Mouse (Mus musculus): Measurements from ENCODE around the gene Ubd. TPM values are rescaled to one million over a fixed set of nuclear protein-coding genes. Genes with fewer than 3 reads are reported as not detected.
A peak's percentile ranks its signal among the peaks of the same experiment; 100 is the strongest.

Gene Ubd
- polyA plus RNA-seq (2015; fragmentation: Nextera tagmentation; extraction: Ambion mirVana) = not detected in 2 replicates

DNA sequence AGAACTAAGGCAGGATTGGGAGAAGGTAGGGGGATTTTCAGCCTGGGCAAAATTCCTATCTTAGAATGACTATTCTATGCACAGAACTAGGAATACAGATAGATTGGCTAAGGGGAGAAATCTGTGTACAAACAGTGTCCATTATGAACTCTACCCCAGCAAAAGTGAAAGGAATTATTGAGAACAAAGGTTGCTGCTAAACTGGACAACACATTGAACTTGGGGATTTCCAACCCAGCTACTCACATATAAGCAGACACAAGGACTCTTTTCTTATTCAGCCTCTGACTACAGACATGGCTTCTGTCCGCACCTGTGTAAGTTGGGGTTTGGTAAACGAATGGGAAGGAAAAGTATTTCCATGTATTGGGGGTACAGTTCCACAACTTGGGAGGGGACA lies at the start of gene Ubd:
Gene Ubd, plus strand, starts transcription at position 237 of the 400 bp plus-strand sequence.
- Histone ChIP-seq H3K4me1 (peaks cover 9% of the 10 kb centered on the region), H3K4me3 (no peak within 1 kb of the TSS), H3K27ac (no peak within 1 kb of the TSS), H3K27me3 (peaks cover 37% of the 10 kb centered on the region), H3K9ac (no peak within 1 kb of the TSS), H3K9me3 (replicated peaks) (no peaks in the 10 kb centered on the region), H3K36me3 (ENCODE audit: poor library complexity, severe bottlenecking) (no peaks in the 10 kb centered on the region), H3K4me2 (no peak within 1 kb of the TSS)
- 89% methylated on average over 2 of the region's 2 CpGs for WGBS
- ATAC-seq = no peak

DNA sequence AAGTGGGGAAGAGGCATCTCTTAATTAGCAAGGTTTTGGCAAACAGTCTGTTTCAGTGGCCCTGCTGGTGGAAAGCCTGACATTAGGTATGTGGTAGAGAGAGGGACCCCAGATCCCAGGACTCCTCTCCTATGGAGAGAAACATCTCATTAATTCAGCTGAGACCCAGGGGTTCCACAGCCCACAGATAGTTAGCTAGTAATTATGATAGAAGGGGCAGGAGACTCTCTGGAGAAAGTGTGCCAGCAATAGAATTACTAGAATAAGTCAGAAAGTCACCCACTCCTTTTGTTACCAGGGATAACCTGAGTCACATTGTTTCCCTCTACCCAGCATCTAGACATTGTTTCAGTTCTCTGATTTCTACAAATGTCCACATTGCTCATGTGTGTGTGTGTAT lies 32.3 kb upstream of the Ubd start, which contains the start of gene Olfr93:
Gene Olfr93, minus strand, starts transcription at position 101 of the 400 bp plus-strand sequence.
- Histone ChIP-seq H3K9ac (no peak within 1 kb of the TSS), H3K4me2 (no peak within 1 kb of the TSS), H3K9me3 (replicated peaks) (no peaks in the 10 kb centered on the region), H3K4me1 (no peaks in the 10 kb centered on the region), H3K27me3 (no peaks in the 10 kb centered on the region), H3K27ac (no peak within 1 kb of the TSS), H3K36me3 (ENCODE audit: poor library complexity, severe bottlenecking) (no peaks in the 10 kb centered on the region), H3K4me3 (no peak within 1 kb of the TSS)
- ATAC-seq = no peak

DNA sequence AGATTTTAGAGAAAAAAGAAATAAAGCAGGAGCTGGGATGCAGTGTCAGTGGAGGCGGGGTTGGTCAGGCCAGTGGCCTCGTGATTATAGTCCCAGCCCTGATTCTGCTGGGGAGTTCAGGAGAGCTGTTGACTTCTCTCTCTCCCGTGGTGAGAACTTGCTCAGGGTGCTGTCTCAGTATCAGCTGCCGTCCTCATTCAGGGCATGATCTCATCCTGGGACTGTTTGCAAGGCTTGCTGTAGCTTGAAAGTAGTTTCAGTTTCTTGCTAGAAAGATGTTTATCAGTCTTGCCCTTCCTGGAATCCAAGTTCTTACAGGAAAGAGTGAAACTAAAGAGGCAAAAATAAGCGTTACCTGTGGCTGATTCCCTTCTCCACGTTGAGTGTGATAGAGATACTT lies 8.2 kb upstream of the Ubd start:
- Histone ChIP-seq H3K27me3 (no peaks in the 10 kb centered on the region), H3K9ac (no peak overlapping the region), H3K4me3 (no peak overlapping the region), H3K9me3 (replicated peaks) (no peaks in the 10 kb centered on the region), H3K4me1 (no peaks in the 10 kb centered on the region), H3K27ac (no peak overlapping the region), H3K4me2 (no peak overlapping the region), H3K36me3 (ENCODE audit: poor library complexity, severe bottlenecking) (no peaks in the 10 kb centered on the region)
- WGBS = 59% methylated on average over 6 of the region's 6 CpGs
- no peak for ATAC-seq

DNA sequence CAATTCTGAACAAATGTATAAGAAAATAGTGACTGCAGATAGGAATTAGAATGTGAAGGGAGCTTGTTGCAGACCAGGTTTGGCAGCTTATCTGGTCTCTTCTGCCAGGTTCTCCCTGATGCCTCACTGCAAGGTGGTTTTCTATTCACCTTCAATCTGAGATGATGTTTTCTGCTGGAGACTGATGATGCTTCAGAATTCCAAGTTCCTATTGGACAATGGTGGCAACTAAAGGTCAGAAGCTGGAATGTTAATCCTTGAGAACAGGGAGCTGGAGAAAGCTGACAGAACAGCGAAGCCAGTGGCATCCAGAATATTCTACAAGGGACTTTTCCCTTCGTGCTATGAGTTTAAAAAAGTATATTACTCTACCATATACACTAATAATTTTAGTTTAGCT lies 3.0 kb upstream of the Ubd start:
- 32% methylated on average over 2 of the region's 2 CpGs for WGBS
- Histone ChIP-seq H3K36me3 (ENCODE audit: poor library complexity, severe bottlenecking) (no peaks in the 10 kb centered on the region), H3K27me3 (peaks cover 9% of the 10 kb centered on the region), H3K27ac (no peak overlapping the region), H3K9ac (no peak overlapping the region), H3K4me3 (no peak overlapping the region), H3K4me2 (no peak overlapping the region), H3K9me3 (replicated peaks) (no peaks in the 10 kb centered on the region), H3K4me1 (no peaks in the 10 kb centered on the region)
- ATAC-seq = no peak

DNA sequence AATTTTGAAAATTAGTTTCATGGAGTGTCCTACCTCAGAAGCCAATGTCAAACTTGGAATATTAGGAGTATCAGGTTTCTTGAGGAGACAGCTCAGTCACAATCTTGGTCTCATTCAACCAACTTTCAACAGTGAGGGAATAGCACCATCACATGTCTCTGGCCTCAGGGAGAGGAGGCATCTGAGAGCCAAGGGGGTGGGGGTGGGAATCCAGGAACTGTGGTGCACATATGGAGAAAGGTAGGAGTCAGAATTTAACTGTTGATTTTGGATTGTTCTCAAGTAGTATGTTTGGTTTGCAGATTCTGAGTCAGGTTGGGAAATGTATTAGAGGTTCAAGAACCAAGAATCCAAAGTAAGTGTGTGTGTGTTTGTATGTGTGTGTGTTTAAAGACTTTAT lies 660 bp upstream of the Ubd start:
- peaks cover 30% of the 10 kb centered on the region for H3K27me3 ChIP-seq
- no peak overlapping the region for H3K4me3 ChIP-seq
- peaks cover 9% of the 10 kb centered on the region for H3K4me1 ChIP-seq
- H3K36me3 ChIP-seq (ENCODE audit: poor library complexity, severe bottlenecking) = no peaks in the 10 kb centered on the region
- H3K4me2 ChIP-seq = no peak overlapping the region
- no peak for ATAC-seq
- no peak overlapping the region for H3K27ac ChIP-seq
- H3K9ac ChIP-seq = no peak overlapping the region
- no peaks in the 10 kb centered on the region for H3K9me3 ChIP-seq (replicated peaks)

DNA sequence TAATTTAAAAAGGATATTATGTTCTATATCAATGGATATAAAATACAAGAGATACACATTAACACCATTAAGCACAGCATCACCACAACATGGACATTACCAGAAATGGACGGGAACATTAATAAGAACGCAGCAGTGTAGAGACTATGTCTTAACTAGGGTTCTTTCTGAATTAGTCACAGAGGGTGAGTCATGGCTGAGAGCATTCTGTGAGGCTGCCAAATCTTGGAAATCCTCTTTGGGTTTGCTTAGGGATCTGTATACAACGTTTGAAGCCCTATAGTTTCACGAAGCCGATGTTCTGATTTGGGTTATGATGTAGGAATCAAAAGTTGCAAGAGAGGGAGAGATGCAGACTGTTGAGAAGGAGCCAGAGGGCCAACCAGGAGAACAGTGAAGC lies 1.1 kb downstream of the Ubd start:
- Histone ChIP-seq H3K27me3 (peaks cover 37% of the 10 kb centered on the region), H3K4me3 (no peak overlapping the region), H3K4me1 (peaks cover 9% of the 10 kb centered on the region), H3K9me3 (replicated peaks) (no peaks in the 10 kb centered on the region), H3K27ac (no peak overlapping the region), H3K4me2 (no peak overlapping the region), H3K36me3 (ENCODE audit: poor library complexity, severe bottlenecking) (no peaks in the 10 kb centered on the region), H3K9ac (no peak overlapping the region)
- no peak for ATAC-seq
- 95% methylated on average over 5 of the region's 5 CpGs for WGBS

DNA sequence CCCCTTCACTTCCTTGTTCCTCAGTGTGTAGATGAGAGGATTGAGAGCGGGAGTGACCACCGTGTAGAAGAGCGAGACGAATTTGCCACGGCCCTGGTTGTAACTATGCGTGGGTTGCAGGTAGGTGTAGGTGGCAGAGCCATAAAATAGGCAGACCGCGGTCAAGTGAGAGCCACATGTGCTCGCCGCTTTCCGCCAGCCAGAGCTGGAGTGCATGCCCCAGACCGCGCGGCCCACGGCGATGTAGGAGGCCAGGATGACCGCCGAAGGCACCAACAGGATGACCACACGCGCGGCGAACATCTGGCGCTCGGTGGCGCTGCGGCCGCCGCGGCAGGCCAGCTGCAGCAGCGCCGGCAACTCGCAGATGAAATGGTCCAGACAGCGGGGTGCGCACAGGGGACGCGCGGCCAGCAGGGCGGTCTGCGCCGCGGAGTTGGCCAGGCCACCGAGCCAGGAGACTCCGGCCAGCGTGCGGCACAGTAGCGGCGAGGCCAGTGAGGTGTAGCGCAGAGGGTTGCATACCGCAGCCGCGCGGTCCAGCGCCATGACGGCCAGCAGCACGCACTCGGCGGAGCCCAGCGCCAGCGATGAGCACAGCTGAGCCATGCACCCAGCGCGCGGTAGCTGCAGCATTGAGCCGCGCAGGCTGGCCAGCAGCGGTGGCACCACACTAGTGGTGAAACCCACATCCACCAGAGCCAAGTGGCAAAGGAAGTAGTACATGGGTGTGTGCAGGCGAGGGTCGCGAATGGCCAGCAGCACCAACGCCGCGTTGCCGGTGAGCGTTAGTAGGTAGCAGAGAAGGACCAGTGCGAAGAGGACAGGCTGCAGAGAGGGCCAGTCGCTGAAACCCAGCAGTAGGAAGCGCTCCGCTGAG lies 3.4 kb downstream of the Ubd start:
- no peaks in the 10 kb centered on the region for H3K36me3 ChIP-seq (ENCODE audit: poor library complexity, severe bottlenecking)
- peak overlapping the region; percentile 94 for H3K4me2 ChIP-seq
- peaks cover 9% of the 10 kb centered on the region for H3K4me1 ChIP-seq
- no peak overlapping the region for H3K27ac ChIP-seq
- no peaks in the 10 kb centered on the region for H3K9me3 ChIP-seq (replicated peaks)
- under 1% methylated on average over 77 of the region's 77 CpGs for WGBS
- peak overlapping the region; percentile 60 for H3K4me3 ChIP-seq
- ATAC-seq = peak; percentile 92
- peaks cover 37% of the 10 kb centered on the region for H3K27me3 ChIP-seq
- H3K9ac ChIP-seq = peak overlapping the region; percentile 68

DNA sequence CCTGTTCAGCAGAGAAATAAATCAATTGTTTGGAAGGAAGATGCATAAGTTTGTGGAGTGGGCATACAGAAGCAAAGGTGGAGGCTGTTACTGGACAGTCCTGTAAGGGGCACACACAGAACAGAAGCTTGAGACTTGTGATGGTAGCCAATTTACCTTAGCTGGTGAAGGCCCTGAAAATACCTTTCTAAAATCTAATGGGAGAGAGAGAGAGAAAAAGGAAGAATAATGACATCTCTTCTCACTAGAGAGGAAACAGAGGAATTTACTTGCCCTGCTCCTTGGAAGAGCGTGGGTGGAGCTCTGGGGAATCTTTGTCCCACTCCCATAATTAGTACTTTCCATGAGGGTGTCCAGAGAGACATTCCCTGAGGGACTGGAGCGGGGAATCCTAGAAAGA lies 7.2 kb downstream of the Ubd start, which contains the start of gene Olfr94:
Gene Olfr94, minus strand, starts transcription at position 101 of the 400 bp plus-strand sequence.
- Histone ChIP-seq H3K4me1 (peaks cover 9% of the 10 kb centered on the region), H3K9me3 (replicated peaks) (no peaks in the 10 kb centered on the region), H3K4me3 (no peak within 1 kb of the TSS), H3K4me2 (no peak within 1 kb of the TSS), H3K9ac (no peak within 1 kb of the TSS), H3K36me3 (ENCODE audit: poor library complexity, severe bottlenecking) (no peaks in the 10 kb centered on the region), H3K27ac (no peak within 1 kb of the TSS), H3K27me3 (peaks cover 28% of the 10 kb centered on the region)
- no peak for ATAC-seq
- WGBS = 88% methylated on average over 2 of the region's 2 CpGs

DNA sequence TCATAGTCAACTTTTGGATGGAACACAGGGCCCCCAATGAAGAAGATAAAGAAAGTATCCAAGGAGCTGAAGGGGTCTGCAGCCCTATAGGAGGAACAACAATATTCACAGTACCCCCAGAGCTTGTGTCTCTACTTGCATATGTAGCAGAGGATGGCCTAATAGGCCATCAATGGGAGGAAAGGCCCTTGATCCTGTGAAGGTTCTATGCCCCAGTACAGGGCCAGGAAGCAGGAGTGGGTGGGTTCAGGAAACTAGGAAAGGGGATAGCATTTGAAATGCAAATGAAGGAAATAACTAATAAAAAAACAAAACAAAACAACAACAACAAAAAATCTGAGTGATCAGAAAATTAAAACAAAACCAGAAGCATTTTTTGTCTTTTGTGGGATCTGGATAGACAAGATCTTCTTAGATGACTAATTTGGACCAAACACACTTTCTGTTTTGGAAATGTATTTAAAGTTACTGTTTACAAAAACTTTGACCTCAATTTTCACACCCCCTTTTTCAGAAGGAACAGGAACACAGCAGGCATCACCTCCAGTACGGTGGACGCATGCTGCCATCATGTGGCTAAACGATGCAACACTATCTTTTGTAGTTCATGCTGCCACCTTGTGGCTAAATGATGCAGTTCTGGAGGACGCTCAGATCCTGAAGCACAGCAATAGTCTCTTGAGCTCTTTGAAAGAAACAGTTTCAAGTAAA lies 9.7 kb downstream of the Ubd start:
- H3K27ac ChIP-seq = no peak overlapping the region
- H3K4me1 ChIP-seq = no peaks in the 10 kb centered on the region
- peaks cover 4% of the 10 kb centered on the region for H3K27me3 ChIP-seq
- WGBS = 0% methylated on average over 4 of the region's 4 CpGs
- ATAC-seq = peak; percentile 89
- no peak overlapping the region for H3K4me2 ChIP-seq
- H3K9ac ChIP-seq = no peak overlapping the region
- H3K4me3 ChIP-seq = no peak overlapping the region
- no peaks in the 10 kb centered on the region for H3K36me3 ChIP-seq (ENCODE audit: poor library complexity, severe bottlenecking)
- H3K9me3 ChIP-seq (replicated peaks) = no peaks in the 10 kb centered on the region

DNA sequence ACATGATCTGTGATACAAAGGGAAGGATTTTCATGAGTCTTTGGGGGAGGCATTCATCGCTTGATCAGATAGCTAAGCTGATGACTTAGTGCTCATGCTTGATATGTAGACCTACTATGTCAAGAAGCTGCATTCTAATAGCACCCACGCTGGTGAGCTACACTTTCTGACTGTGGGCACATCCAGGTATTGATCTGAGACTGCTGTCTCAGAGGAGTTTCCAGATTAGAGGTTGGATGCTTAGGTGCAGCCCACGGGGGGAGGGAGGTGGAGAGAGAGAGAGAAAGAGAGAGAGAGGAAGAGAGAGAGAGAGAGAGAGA lies 10.2 kb downstream of the Ubd start:
- no peaks in the 10 kb centered on the region for H3K9me3 ChIP-seq (replicated peaks)
- WGBS = 29% methylated on average over 3 of the region's 3 CpGs

DNA sequence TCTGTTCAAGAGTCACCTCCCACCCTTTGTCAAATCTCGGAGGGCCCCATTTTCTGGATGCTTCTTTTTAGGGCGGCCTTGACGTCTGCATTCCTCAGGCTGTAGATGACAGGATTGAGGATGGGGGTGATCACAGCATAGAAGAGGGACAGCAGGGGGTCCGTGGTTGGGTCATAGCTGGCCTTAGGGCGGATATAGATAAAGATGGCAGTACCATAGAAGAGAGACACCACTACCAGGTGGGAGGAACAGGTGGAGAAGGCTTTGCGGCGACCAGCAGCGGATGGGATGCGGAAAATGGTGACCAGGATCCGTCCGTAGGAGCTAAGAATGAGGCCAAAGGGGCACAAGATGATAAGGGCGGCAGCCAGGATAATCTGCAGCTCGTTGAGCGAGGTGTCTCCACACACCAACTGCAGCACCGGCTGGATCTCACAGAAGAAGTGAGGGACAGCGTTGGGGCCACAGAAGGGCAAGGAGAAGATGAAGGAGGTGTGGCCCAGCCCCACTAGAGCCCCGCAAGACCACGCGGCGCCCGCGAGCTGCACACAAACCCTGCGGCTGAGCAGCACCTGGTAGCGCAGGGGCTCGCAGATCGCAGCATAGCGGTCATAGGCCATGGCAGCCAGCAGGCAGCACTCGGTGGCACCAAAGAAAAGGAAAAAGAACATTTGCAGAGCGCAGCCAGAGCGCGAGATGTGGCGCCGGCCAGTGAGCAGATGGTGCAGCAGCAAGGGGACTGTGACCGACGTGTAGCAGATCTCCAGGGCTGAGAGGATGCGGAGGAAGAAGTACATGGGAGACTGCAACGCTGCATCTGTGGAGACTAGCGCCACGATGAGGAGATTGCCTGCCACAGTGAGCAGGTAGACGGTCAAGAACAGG lies 17.4 kb downstream of the Ubd start:
- Histone ChIP-seq H3K4me2 (peak overlapping the region; percentile 59), H3K4me1 (peaks cover 5% of the 10 kb centered on the region; the same call in 1 of the 2 replicates), H3K36me3 (ENCODE audit: poor library complexity, severe bottlenecking) (no peaks in the 10 kb centered on the region), H3K9me3 (replicated peaks) (no peaks in the 10 kb centered on the region), H3K4me3 (peak overlapping the region; percentile 40), H3K9ac (peak overlapping the region; percentile 55), H3K27ac (no peak overlapping the region), H3K27me3 (peaks cover 14% of the 10 kb centered on the region)
- ATAC-seq = peak; percentile 55; the same call in 1 of the 2 replicates
- WGBS = 17% methylated on average over 40 of the region's 40 CpGs

More for the DNA sequence above, 10.2 kb downstream of the Ubd start:
- Histone ChIP-seq H3K9ac (no peak overlapping the region), H3K4me2 (no peak overlapping the region), H3K27ac (no peak overlapping the region), H3K4me3 (no peak overlapping the region), H3K27me3 (no peaks in the 10 kb centered on the region), H3K4me1 (no peaks in the 10 kb centered on the region), H3K36me3 (ENCODE audit: poor library complexity, severe bottlenecking) (no peaks in the 10 kb centered on the region)
- ATAC-seq = peak; percentile 57

DNA sequence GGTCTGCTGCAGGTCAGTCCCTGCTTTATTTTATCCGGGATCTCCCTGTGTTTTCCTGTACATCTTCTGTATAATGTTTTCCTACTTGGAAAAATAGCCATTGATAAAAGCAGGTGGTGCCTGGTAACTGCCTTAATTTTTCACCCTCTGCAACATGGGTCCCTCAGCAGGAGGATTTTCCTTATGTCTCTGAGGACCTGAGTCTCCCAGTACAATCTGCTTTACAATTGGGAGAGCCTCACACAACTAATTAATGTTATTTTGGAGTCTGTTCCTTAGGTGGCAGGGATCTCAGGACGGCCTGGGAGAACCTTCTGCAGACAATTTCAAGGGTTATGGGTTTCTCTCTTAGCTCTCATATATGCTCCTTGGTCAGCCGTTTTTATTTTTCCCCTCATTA lies 19.3 kb downstream of the Ubd start, which contains the start of gene Olfr95:
Gene Olfr95, minus strand, starts transcription at position 101 of the 400 bp plus-strand sequence.
- Histone ChIP-seq H3K9ac (no peak within 1 kb of the TSS), H3K4me2 (no peak within 1 kb of the TSS), H3K27me3 (peaks cover 14% of the 10 kb centered on the region), H3K9me3 (replicated peaks) (no peaks in the 10 kb centered on the region; the same call in 1 of the 2 replicates), H3K4me1 (peaks cover 5% of the 10 kb centered on the region; the same call in 1 of the 2 replicates), H3K27ac (no peak within 1 kb of the TSS), H3K4me3 (no peak within 1 kb of the TSS), H3K36me3 (ENCODE audit: poor library complexity, severe bottlenecking) (no peaks in the 10 kb centered on the region)
- 78% methylated on average over 3 of the region's 3 CpGs for WGBS
- ATAC-seq = no peak

Data from forebrain, embryonic 13.5 days (tissue).